Mouse (Mus musculus): ENCODE measurements at regions not wholly inside any gene's neighbourhood (a gene's known extent, or its start where the extent isn't known, plus 50 kb on each side); places are given as distances from the start of the nearest gene placed in this dataset.
"Not testable (repeated sequence)": the region's sequence is repeated elsewhere in the genome, so short reads cannot be mapped to it uniquely, and the experiment has no call there.

GRCm38 (mm10) chr1:152220804-152221565, 131.1 kb upstream of the 1700025G04Rik start:
- H3K36me3 ChIP-seq (ENCODE audit: control insufficient read depth, insufficient read depth, low read length, poor library complexity, severe bottlenecking), result no peaks in the 10 kb centered on the region
- no peak overlapping the region for H3K27ac ChIP-seq (ENCODE audit: insufficient read depth, low read length)
- H3K9ac ChIP-seq (ENCODE audit: low read depth, poor library complexity, severe bottlenecking), result no peak overlapping the region
- no peaks in the 10 kb centered on the region for H3K27me3 ChIP-seq (ENCODE audit: control insufficient read depth, insufficient read depth, low read length, poor library complexity, severe bottlenecking)
- H3K9me3 ChIP-seq (replicated peaks; ENCODE audit: control insufficient read depth, insufficient read depth, low read length, poor library complexity, severe bottlenecking), result no peaks in the 10 kb centered on the region
- H3K4me1 ChIP-seq (ENCODE audit: control insufficient read depth, insufficient read depth, low read length), result no peaks in the 10 kb centered on the region
- no peak for TF ChIP-seq EP300 (IDR thresholded peaks at IDR 0.05; ENCODE audit: insufficient read depth, low read depth, low read length)
- TF ChIP-seq POLR2A (IDR thresholded peaks at IDR 0.05; ENCODE audit: insufficient read depth, low read length), result no peak
- TF ChIP-seq CTCF (IDR thresholded peaks at IDR 0.05; ENCODE audit: low read depth, low read length), result no peak
- H3K4me3 ChIP-seq (ENCODE audit: low read depth, low read length), result no peak overlapping the region

DNA sequence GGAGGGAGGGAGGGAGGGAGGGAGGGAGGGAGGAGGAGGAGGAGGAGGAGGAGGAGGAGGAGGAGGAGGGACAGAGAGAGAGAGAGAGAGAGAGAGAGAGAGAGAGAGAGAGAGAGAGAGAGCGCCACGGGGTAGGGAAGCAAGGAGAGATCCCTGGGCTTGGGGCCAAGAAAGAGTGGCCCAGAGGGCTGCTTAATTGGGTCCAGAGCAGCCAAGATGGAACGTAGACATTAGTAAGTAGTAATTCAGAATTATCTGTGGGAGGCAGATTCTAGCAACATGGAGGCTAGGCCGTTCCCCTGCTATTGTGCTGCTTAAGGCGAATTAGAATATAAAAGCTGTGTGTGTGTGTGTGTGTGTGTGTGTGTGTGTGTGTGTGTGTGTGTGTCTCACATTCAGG, 129.8 kb upstream of the 1700025G04Rik start:
- not testable (repeated sequence) for H3K27ac ChIP-seq (ENCODE audit: insufficient read depth, low read length); H3K9me3 ChIP-seq (replicated peaks; ENCODE audit: control insufficient read depth, insufficient read depth, low read length, poor library complexity, severe bottlenecking); H3K4me1 ChIP-seq (ENCODE audit: control insufficient read depth, insufficient read depth, low read length); H3K36me3 ChIP-seq (ENCODE audit: control insufficient read depth, insufficient read depth, low read length, poor library complexity, severe bottlenecking); H3K27me3 ChIP-seq (ENCODE audit: control insufficient read depth, insufficient read depth, low read length, poor library complexity, severe bottlenecking); H3K4me3 ChIP-seq (ENCODE audit: low read depth, low read length); H3K9ac ChIP-seq (ENCODE audit: low read depth, poor library complexity, severe bottlenecking)

- Histone ChIP-seq H3K27ac (ENCODE audit: insufficient read depth, low read length) (no peak overlapping the region), H3K9ac (ENCODE audit: low read depth, poor library complexity, severe bottlenecking) (no peak overlapping the region), H3K4me1 (ENCODE audit: control insufficient read depth, insufficient read depth, low read length) (no peaks in the 10 kb centered on the region), H3K9me3 (replicated peaks; ENCODE audit: control insufficient read depth, insufficient read depth, low read length, poor library complexity, severe bottlenecking) (no peaks in the 10 kb centered on the region), H3K4me3 (ENCODE audit: low read depth, low read length) (no peak overlapping the region), H3K27me3 (ENCODE audit: control insufficient read depth, insufficient read depth, low read length, poor library complexity, severe bottlenecking) (no peaks in the 10 kb centered on the region), H3K36me3 (ENCODE audit: control insufficient read depth, insufficient read depth, low read length, poor library complexity, severe bottlenecking) (no peaks in the 10 kb centered on the region)
- TF ChIP-seq CTCF (IDR thresholded peaks at IDR 0.05; ENCODE audit: low read depth, low read length), result no peak
- TF ChIP-seq EP300 (IDR thresholded peaks at IDR 0.05; ENCODE audit: insufficient read depth, low read depth, low read length), result no peak
- TF ChIP-seq POLR2A (IDR thresholded peaks at IDR 0.05; ENCODE audit: insufficient read depth, low read length), result no peak
Observed at GRCm38 (mm10) chr1:152217404-152217803, 127.5 kb upstream of the 1700025G04Rik start.

DNA sequence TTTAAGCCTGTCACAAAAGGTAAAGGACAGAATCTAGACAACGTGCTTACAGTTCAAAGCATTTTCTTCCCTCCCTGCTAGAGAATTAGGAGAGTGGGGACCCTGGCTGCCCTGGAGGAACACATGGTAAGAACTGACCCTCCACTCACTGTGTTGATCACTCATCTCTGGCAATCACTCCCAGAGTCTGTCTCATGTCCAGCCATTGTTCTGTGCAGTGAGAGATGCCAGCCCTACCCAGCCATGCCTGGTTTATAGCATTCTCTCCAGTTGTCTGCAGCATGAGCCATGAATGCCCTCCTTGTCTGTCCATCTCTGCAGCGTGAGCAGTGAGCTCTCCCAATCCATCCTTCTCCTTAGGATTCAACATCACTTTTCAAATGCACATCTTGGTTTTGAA, 124.5 kb upstream of the 1700025G04Rik start:
- Histone ChIP-seq H3K4me1 (ENCODE audit: control insufficient read depth, insufficient read depth, low read length) (no peaks in the 10 kb centered on the region), H3K9ac (ENCODE audit: low read depth, poor library complexity, severe bottlenecking) (no peak overlapping the region), H3K4me3 (ENCODE audit: low read depth, low read length) (no peak overlapping the region), H3K9me3 (replicated peaks; ENCODE audit: control insufficient read depth, insufficient read depth, low read length, poor library complexity, severe bottlenecking) (no peaks in the 10 kb centered on the region), H3K36me3 (ENCODE audit: control insufficient read depth, insufficient read depth, low read length, poor library complexity, severe bottlenecking) (no peaks in the 10 kb centered on the region), H3K27me3 (ENCODE audit: control insufficient read depth, insufficient read depth, low read length, poor library complexity, severe bottlenecking) (no peaks in the 10 kb centered on the region), H3K27ac (ENCODE audit: insufficient read depth, low read length) (no peak overlapping the region)
- no peak for TF ChIP-seq CTCF (IDR thresholded peaks at IDR 0.05; ENCODE audit: low read depth, low read length)
- no peak for TF ChIP-seq POLR2A (IDR thresholded peaks at IDR 0.05; ENCODE audit: insufficient read depth, low read length)
- no peak for TF ChIP-seq EP300 (IDR thresholded peaks at IDR 0.05; ENCODE audit: insufficient read depth, low read depth, low read length)

GRCm38 (mm10) chr1:152203187-152203586, 113.3 kb upstream of the 1700025G04Rik start:
- Histone ChIP-seq H3K27ac (ENCODE audit: insufficient read depth, low read length) (no peak overlapping the region), H3K9me3 (replicated peaks; ENCODE audit: control insufficient read depth, insufficient read depth, low read length, poor library complexity, severe bottlenecking) (no peaks in the 10 kb centered on the region), H3K36me3 (ENCODE audit: control insufficient read depth, insufficient read depth, low read length, poor library complexity, severe bottlenecking) (no peaks in the 10 kb centered on the region), H3K4me3 (ENCODE audit: low read depth, low read length) (no peak overlapping the region), H3K27me3 (ENCODE audit: control insufficient read depth, insufficient read depth, low read length, poor library complexity, severe bottlenecking) (no peaks in the 10 kb centered on the region), H3K4me1 (ENCODE audit: control insufficient read depth, insufficient read depth, low read length) (no peaks in the 10 kb centered on the region), H3K9ac (ENCODE audit: low read depth, poor library complexity, severe bottlenecking) (no peak overlapping the region)
- no peak for TF ChIP-seq CTCF (IDR thresholded peaks at IDR 0.05; ENCODE audit: low read depth, low read length)
- no peak for TF ChIP-seq EP300 (IDR thresholded peaks at IDR 0.05; ENCODE audit: insufficient read depth, low read depth, low read length)
- TF ChIP-seq POLR2A (IDR thresholded peaks at IDR 0.05; ENCODE audit: insufficient read depth, low read length), result no peak

- no peaks in the 10 kb centered on the region for H3K9me3 ChIP-seq (replicated peaks; ENCODE audit: control insufficient read depth, insufficient read depth, low read length, poor library complexity, severe bottlenecking)
- TF ChIP-seq CTCF (IDR thresholded peaks at IDR 0.05; ENCODE audit: low read depth, low read length) (no peak), POLR2A (IDR thresholded peaks at IDR 0.05; ENCODE audit: insufficient read depth, low read length) (no peak), EP300 (IDR thresholded peaks at IDR 0.05; ENCODE audit: insufficient read depth, low read depth, low read length) (no peak)
- H3K27ac ChIP-seq (ENCODE audit: insufficient read depth, low read length), result no peak overlapping the region
Observed at GRCm38 (mm10) chr1:152188700-152189099, 98.8 kb upstream of the 1700025G04Rik start.

More at GRCm38 (mm10) chr1:152188700-152189099, 98.8 kb upstream of the 1700025G04Rik start:
- no peaks in the 10 kb centered on the region for H3K36me3 ChIP-seq (ENCODE audit: control insufficient read depth, insufficient read depth, low read length, poor library complexity, severe bottlenecking)
- H3K27me3 ChIP-seq (ENCODE audit: control insufficient read depth, insufficient read depth, low read length, poor library complexity, severe bottlenecking), result no peaks in the 10 kb centered on the region
- no peaks in the 10 kb centered on the region for H3K4me1 ChIP-seq (ENCODE audit: control insufficient read depth, insufficient read depth, low read length)
- H3K9ac ChIP-seq (ENCODE audit: low read depth, poor library complexity, severe bottlenecking), result no peak overlapping the region
- H3K4me3 ChIP-seq (ENCODE audit: low read depth, low read length), result no peak overlapping the region

Measured in ES-Bruce4 (cell line).